Mouse (Mus musculus): ENCODE results near the gene Rfx2.
A peak's percentile ranks its signal among the peaks of the same experiment; 100 is the strongest.

The Rfx2 gene

DNA sequence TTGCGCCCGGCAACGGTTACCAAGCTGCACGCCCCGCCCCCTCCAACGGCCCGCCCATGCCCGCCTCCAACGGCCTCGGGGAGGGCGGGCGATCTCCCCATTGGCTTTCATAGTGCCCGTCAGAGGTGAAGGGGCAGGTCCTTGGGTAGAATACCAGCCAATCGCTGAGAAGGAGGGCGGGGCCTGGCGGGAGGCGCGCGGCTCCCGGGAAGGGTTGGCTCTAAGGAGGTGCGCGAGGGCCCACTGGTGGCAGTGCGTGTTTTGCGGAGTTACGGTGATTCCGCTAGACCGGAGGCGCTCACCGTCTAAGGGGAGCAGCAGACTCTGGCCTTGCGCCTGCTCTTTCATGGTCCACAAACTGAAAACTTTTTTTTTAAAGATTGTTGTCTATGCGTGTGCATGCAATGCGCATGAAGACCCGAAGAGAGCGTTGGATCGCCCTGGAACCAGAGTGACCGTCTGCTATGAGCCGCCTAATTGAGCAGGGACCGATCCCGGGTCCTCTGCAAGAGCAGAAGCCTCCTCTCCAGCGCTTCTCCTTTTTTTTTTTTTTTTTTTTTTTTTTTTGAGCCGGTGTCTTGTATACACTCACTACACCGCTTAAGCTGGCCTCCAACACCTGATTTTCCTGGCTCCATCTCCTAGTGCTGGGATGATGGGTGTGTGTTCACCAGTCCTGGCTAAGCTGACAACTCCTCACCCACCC lies 451 bp upstream of the Rfx2 start:
- DNase-seq = peak; percentile 99

DNA sequence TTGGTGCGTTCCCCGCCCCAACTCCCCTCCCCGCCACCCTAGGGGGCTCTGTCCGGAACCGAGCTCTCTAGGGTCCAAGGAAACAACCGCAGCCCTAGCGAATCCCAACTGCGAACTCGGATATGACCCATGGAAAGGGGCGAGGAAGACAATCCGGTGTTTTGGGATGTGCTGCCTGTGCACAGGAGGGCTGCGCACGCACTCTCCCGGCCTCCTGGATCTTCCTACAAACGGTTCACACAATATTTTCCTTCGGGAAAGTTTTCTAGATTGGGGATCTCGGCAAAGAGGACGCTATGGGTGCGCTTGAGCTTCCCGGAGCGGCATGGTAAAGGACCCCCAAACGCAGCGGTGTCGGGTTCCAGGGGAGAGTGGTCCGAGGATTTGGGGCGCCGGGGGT lies 1.0 kb downstream of the Rfx2 start:
- peak; percentile 14 for DNase-seq

DNA sequence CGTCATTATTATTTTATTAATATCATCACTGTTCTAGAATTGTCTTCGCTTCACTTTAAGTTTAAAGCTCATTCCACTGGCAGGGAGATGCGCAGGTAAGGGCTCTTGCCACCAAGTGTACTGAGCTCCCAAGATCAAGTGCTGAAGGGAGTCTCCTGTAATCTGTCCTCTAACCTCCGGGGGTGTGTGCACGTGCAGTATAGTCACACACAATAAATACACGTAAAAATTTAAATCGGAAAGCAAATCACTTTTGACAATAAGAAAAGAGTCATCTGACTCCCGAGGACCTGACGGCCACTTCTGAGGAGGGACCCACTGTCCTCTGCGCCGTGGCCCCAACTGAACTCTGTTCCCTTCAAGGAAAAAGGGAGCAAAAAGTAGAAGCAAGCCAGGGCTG lies 1.6 kb downstream of the Rfx2 start:
- no peak for DNase-seq

DNA sequence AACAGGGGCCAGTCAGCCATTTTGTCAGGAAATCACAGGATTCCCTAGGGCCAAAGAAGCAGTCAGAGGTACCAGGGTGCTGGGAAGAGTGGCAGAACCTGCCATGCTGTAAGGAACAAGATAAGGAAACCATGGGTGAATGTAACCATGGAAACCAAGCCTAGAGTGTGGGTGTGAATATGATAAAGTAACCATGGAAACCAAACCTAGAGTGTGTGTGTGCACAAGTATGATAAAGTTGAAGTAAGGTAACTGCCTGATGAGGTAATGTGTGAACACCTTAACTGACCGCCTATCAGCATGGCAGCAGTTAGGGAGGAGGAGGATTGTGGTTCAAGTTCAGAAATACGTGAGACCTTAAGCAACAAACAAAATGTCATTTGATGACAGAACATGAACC lies 4.1 kb downstream of the Rfx2 start:
- no peak for DNase-seq

DNA sequence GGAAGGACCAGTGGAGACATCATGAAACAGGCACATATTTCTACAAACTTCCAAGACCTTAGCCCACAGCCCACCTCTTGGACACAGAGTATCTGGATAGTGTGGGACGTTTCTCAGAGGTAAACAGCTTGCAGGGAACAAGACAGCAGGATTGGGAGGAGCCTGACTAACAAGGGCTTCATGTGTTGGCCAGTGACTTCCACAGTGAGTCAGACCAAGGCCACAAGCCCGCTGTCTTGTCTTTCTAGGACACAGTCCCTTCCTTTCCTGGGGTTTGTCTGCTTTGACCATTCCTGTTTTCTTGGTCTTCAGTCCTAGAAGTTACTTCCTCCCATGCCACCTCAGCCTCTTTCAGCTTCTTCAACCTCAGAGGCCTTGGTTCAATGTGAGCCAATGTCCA lies 7.5 kb downstream of the Rfx2 start:
- no peak for DNase-seq

DNA sequence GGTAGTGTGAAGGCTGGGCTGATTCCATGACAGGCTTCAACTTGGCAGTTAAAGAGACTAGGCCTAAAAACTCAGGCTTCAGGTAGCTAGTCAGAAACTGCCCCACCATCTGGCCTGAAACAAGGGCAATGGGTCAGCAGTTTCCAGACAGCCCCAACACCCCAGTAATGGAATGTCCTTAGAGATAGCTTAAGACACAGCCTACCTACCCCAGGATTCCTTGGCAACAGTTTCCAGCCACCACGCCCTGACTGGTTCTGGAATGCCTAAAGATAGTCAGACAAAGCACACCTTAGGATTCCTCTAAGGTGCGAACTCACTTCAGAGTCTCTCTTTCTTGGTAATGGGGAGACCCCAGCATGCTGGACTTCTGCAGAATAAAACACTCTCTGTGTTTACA lies 8.4 kb downstream of the Rfx2 start:
- DNase-seq = no peak

DNA sequence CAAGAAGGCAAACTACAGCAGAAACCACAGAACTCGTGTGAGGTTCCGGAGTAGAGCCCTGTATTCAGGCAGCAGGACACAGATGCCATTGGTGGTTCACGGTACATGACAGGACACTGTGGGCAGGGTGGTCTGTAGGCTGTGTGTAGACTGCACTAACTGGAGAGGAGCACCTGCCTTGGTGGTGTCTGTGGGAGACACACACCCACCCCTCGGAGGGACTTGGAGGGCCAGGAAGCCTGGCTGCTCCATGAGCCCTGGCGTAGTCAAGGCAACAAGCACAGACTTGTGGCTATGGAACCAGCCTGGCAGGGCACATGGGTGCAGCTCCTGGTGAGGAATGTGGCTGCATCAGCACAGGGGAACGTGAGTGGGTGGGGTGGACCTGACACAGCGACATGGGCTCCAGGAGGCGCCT lies 11.1 kb downstream of the Rfx2 start:
- no peak for DNase-seq

DNA sequence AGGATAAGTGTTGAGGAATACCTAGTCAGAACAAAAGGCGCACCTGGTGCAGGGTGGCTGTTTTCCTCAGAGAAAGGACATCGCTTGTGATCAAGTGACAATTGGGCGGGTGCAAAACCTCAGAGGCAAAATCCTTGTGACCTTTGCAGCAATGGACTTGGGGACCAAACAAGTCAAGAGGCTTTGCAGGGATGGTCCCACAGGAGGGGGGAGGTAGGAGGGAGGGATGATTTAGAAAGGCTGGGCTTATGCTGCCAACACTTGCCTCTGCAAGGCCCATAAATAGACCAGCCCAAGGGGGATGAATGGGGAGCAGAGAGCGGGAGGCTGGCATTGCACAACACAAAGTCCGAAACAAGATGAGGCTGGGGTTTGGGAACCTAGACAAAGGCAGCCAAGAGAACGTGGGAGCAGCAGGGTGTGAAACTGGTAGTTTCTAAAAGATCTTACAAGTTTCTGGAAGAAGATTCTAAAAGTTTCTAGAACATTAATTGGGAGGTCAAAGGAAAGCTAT lies 11.7 kb downstream of the Rfx2 start:
- no peak for DNase-seq

DNA sequence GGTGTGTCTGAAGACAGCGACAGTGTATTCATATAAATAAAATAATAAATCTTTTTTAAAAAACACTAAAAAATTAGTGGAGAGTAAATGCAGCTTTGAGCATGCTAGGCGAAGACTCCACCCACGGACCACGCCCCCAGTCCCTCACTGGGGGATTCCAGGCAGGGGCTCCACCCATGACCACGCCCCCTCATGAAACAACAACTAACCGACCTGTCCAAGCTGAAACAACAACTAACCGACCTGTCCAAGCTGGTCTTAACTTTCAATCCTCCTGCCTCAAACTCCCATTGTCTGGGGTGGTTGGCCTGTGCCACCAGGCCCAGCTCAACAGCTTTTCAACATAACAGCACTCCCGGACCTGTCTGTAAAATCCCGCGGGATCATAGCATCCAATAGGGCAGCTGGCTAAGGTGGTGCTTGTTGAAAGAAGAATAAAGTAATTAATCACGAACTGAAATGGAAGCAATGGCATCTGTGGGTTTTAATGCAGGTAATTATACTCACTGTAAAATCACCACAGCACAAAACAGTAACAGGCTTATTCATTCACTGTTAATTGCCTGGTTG lies 12.7 kb downstream of the Rfx2 start:
- no peak for DNase-seq

DNA sequence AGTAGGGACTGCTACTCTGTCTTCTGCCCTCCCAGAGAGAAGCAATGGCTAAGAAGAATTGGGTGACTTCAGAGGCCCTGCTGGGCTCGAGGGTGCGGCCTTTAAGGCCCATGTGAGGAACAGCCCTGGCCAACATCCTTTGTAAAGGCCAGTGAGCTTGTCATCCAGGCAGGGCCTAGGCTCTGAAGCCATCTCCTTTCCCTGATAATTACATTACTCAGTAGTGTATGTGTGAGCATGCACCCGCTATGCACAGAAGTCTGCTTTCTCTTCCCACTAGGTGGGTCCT lies 15.8 kb downstream of the Rfx2 start:
- no peak for DNase-seq

DNA sequence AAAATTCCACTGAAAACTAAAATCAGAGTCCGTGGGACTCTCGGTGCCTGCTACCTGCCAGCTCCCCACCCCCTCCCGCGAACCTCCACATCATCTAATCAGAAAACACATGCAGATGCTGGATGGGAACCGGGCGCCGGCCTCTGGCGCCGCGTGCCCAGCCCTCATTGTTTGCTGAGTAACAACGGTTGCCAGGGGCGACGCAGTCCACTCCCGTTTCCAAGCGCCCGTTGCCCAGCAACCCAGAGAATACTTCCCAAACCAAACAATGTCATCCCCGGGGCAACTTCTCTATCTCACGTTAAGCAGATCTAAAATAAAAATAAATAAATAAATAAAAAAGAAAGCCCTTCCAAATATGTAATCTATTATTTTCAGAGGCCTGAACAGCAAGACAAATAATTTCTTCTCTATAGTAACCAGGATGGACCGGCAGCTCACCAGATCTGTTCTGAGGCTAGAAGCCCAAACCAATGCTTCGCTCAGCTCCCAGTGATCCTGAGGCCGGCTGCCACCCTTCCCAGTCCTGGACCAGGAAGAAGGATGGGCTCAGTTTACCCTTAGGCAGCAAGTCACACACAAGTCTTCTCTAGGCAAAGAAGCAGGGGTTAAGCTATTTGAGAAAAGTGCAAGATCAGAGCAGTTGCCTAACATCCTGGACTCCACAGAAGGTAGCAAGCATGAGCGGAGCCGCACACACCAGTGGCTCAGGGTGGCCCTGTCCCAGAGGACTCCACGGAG lies 16.3 kb downstream of the Rfx2 start:
- DNase-seq = peak; percentile 16

DNA sequence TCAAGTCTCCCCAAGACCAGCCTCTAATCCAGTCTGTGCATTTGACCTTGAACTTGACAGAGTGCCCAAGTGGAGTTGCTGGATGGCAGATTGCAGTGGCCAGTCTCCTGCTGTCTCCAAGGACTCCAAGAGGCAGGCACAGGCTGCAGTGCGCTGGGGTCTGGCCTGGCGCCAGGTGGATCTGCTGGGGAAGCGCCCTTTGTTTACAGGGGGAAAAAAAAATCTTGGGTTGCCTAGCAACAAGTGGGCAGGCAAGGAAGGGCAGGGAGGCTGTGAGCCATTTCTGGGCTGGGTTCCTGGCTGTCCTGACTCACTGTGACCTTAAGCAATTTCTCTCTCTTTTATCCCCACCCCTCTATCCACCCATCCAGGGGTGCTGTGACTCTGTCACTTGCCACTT lies 20.6 kb downstream of the Rfx2 start:
- peak; percentile 46 for DNase-seq

DNA sequence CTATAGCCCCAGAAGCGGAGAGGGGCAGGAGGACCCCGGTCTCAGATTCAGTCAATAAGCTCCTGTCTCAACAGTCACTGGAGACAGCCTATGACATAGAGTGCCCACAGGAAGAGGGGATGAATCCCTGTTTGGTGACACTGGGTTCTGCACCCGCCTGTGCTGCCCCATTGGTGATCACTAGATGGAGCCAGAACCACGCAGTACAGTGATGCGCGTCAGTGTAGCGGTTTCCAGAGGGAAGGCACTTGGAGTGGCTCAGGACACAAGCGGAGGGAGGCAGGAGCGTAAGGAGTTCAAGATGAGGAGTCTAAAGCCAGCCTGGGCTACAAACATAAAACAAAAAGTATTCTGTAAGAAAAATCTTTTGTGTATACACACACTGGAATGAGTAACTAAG lies 22.3 kb downstream of the Rfx2 start:
- DNase-seq = peak; percentile 66

DNA sequence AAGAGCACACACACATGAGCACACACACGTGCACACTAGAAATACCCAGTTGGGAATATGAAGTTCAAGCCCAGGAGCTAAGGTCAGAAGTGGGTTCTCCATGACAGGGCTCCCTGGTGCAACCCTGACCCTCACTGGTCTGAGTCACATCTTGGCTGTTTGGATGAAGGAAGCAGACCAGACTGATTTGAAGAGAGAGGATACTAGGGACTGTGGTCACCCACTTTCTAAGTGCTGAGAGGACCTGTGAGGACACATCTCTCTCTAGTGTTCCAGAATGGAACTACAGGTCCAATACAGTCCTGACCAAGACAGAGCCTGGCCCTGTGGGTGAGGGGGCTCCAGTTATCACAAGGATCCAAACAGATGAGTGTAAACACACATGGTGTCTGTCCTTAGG lies 25.0 kb downstream of the Rfx2 start:
- no peak for DNase-seq

DNA sequence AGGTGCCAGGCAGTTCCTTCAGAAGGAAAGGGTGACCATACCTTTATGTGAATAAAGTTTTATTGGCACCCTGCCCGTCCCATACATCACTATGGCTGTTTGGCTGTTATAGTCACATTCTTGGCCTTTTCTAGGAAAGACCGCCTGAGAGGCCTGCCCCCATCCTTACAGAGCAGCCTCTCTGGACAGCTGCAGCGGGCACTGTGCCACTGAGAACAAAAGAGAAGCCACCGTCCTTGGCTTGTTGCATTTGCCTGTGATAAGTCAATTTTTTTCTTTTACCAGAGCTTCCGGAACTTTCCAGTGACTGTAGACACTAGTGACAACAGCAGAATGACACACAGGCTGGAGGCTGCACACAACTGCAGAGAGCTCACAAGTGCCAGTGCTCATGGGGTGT lies 25.9 kb downstream of the Rfx2 start:
- DNase-seq = no peak

DNA sequence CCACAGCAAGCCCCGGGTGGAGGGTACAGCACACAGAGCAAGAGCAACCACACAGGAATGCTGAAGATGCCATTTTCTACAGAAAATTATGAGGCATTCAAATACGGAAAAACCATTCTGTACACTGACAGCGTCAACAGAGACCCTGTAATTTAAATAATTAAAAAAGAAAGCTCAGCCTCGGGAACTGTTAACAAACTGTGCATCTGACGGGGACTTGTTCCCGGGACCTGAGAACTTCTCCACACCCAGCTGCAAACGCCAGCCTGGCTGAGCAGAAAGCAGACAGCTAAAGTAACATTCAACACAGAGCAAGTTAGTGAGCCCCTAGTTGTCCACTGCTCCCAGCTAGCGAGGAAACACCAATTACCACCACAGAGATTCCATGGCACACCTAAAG lies 28.7 kb downstream of the Rfx2 start:
- DNase-seq = no peak

DNA sequence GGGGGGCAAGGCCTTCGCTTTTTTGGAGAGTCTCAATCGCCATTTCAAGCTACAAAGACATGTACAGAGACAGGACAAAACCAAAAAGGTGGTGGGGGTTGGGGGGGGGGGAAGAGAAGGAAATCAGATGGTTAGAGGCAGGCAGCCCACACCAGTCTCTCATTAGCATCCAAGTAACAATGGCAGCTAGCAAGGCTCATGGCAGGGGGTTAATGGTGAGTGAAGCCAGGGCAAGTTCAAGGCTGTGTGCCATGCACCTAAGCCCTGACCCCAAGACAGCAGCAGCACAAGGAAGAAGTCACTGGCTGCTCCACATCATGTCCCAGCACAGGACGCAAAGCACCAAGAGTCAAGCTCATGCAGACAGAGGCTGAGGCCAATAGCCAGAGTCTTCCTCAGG lies 31.5 kb downstream of the Rfx2 start:
- no peak for DNase-seq

DNA sequence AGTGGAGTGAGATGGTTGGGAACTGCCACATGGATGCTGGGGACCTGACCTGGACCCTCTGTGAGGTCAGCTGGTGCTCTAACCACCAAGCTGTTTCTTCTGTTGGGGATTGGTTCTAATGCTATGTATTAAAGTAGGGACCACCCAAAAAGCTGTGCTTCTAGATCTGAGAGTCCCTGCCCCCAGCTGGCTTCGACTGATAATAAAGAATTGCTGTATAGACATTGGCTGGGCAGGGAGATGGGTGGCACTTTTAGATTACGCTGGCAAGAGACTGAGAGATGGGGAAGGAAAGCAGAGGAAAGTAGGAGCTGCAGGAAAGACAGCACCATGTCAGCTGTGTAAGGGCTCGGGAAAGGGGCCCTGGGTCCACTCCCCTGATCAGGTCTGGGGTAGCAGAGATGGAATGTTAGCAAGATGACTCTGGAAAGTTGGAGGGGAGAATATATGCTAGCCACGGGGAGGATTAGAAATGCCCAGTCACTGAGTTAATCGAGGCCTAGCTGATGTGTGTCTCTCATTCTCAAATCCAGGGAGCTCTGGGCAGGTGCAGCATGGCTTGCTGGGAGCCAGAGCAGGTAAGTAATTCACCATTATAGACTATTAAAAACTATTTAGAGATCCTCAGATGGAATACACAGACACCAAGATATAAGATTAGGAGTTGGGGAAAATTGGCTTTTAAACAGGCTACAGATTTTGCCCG lies 37.0 kb downstream of the Rfx2 start:
- no peak for DNase-seq

DNA sequence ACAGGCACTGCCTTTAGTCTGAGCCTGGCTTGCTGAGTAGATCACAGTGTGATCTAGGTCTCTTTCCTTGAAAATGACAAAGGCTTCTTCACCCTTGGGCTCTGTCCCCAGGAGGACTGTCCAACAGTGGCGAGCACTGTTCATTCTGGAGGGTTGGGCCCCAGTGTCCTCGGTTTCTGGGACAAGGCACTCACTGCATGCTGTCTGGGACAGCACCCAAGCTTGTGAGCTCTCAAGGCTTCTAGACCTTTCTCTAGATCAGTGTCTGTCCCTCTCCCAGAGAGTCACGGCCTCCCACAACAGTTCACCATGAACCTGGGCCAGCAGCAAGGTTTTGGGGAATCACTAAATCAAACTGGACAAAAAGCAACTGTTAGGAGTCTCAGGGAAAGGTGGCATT lies 38.2 kb downstream of the Rfx2 start:
- DNase-seq = no peak

DNA sequence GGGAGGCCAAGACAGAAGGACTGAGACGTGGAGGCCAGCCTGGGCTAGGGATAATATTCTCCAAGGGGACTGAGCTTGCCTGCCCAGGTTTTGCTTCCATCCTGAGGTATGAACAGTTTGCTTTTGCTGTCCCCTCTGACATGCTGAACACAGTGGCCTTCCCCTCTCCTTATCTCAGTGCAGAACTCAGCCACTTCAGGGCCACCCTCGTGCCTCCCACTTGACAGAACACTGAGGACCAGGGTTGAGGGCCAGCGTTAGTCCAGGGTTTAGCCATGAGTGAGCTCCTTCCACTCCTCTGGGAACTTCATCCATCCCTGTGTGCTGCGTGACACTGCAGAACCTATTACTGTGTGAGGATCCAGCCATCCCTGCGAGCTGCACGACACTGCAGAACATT lies 41.5 kb downstream of the Rfx2 start:
- DNase-seq = no peak

DNA sequence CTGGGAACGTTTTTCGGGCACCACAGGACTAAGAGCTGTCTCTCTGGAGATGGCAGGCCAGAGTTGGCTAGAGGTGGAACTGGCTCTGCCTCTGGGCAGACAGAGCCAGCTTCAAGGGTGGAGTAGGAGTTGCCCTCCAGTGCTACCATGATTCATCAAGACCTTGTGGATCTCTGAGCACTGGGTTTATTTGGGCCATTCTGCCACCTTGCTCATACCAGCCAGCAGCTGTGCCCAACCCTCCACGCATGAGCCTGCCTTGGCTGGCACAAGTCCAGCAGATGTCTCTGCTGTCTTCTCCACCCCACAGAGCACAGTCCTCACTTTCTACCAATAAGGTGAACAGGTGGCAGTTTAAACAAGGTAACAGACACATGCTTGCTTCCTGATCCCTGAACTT lies 41.9 kb downstream of the Rfx2 start:
- no peak for DNase-seq

DNA sequence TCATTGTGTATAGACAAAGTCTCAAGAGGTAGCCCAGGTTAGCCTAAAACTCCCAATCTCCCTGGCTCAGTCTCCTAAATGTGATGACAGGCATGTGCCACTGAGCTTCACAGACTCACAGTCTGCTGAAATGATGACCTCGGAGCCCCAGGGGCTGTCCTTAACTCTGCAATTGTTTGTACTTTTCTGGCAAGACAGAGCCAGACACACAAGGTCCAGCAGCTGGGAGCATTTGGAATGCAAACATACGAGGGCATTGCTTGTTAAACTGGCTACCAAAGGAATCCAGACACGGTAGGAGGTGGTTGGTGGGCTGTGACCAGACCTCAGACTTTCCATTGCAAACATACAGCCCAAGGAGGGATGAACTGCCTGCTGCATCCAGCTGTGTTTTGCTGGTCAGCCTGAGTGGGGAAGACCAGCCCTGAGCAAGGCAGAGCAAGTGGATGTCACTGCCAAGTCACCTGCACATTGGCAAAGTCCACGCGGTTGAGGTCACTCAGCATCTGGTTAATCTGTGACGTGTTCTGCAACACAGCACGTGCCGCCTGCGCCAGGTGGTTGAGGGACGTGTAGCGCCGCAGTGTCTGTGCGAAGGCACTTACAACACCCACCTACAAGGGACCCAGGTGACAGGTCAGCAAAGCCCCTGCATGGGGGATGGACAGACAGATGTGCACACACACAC lies 50.4 kb downstream of the Rfx2 start:
- DNase-seq = no peak

DNA sequence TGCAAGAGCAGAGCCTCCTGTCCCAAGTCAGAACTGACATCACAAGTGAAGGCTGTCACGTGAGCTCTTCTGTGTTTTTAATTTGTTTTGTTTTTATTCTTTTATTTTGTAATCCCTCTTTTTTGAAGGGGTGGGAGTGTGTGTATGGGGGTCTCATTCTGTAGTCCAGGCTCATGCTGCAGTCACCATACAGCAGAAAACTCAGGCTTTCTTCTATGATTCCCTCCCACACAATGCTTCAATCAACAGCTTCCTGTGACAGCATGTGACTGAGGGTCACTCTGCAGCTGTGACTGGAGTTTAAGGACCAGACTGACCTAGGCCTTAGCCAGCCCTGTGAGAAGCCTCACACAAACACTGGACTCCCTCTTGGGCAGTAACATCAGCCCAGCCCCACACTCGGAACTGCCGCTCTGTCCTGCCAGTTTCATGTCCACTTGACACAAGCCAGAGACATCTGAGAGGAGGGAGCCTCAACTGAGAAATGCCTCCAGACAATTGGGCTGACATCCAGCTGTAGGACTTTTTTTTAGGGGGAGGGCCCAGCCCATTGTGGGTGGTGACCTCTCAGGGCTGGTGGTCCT lies 51.9 kb downstream of the Rfx2 start:
- no peak for DNase-seq
